Mouse (Mus musculus): ENCODE results near the gene Gm49359. TPM values are rescaled to one million over a fixed set of nuclear protein-coding genes. Genes with fewer than 3 reads are reported as not detected.
"Not testable (repeated sequence)": the region's sequence is repeated elsewhere in the genome, so short reads cannot be mapped to it uniquely, and the experiment has no call there.

The Gm49359 gene
- total and polyA plus RNA-seq, 3 experiments, result 4.2 to 8.3 (median 5.6) TPM

GRCm38 (mm10) chr13:62469947-62470346 lies 3.3 kb upstream of the Gm49359 start:
- DNase-seq (ENCODE audit: extremely low read depth), result peak; percentile 65

More at GRCm38 (mm10) chr13:62469947-62470346, 3.3 kb upstream of the Gm49359 start:
- H3K27me3 ChIP-seq (replicated peaks); H3K4me3 ChIP-seq (replicated peaks in 1 of 3; ENCODE audit: low read depth in 2 of 3, low read length in 2 of 3, poor library complexity in 1 of 3); H3K27ac ChIP-seq (ENCODE audit: insufficient read depth, low read depth); H3K4me1 ChIP-seq (ENCODE audit: control insufficient read depth in 1 of 2, insufficient read depth in 2 of 2); H3K9me3 ChIP-seq (replicated peaks; ENCODE audit: low read length); H3K9ac ChIP-seq (ENCODE audit: insufficient read depth, low read depth); H3K36me3 ChIP-seq (replicated peaks in 1 of 2; ENCODE audit: control insufficient read depth in 1 of 2, insufficient read depth in 1 of 2, low read length in 1 of 2); H3K79me2 ChIP-seq (replicated peaks; ENCODE audit: control insufficient read depth, extremely low read depth, insufficient read depth, poor library complexity, severe bottlenecking); dilution Hi-C loops (cut with MboI; ENCODE audit: extremely low pct_ligation_motif_present, extremely low pct_unique_long_range_greater_than_20kb, low sequenced_read_pairs); H3K4me2 ChIP-seq (ENCODE audit: insufficient read depth, low read depth, poor library complexity, severe bottlenecking); in situ Hi-C loops (cut with MboI; ENCODE audit: low pct_ligation_motif_present, low pct_unique_long_range_greater_than_20kb, low sequenced_read_pairs): not testable (repeated sequence)
- TF ChIP-seq SMC3 (IDR thresholded peaks at IDR 0.05; ENCODE audit: low read depth, low read length) (peak; percentile 33; the same call in 1 of the 2 replicates), RAD21 (IDR thresholded peaks at IDR 0.05; ENCODE audit: low read depth, low read length) (peak; percentile 61), CTCF (conservative IDR thresholded peaks at IDR 0.05 in 1 of 2, IDR thresholded peaks at IDR 0.05 in 1 of 2; ENCODE audit: low read depth in 2 of 2, low read length in 2 of 2) (peak; percentile 33 to 62; a peak in 3 of 4 replicates)

Other genes starting within 250 kb of the Gm49359 start
- gene Gm3604, start 83.7 kb downstream of the Gm49359 start, total RNA-seq (2012; rRNA removed), result 3.9 and 4.9 TPM in 2 replicates
- gene Gm3604, start 83.7 kb downstream of the Gm49359 start, total RNA-seq (2014; rRNA removed), result 9.1 and 11.8 TPM in 2 replicates
- 3.5 TPM in 2 replicates for gene Gm3604, start 83.7 kb downstream of the Gm49359 start, polyA plus RNA-seq (2012; ENCODE audit: insufficient read length, low read depth)
- not detected in 2 replicates for gene Zfp935, start 91.7 kb upstream of the Gm49359 start, total RNA-seq (2012; rRNA removed)
- 1.4 TPM in 1 of 2 replicates, not detected in the other for gene Zfp935, start 91.7 kb upstream of the Gm49359 start, total RNA-seq (2014; rRNA removed)
- 2.5 TPM in 1 of 2 replicates, not detected in the other for gene Zfp935, start 91.7 kb upstream of the Gm49359 start, polyA plus RNA-seq (2012; ENCODE audit: insufficient read length, low read depth)
- 3.6 and 4.5 TPM in 2 replicates for gene Zfp934, start 104.4 kb upstream of the Gm49359 start, total RNA-seq (2012; rRNA removed)
- 12.2 and 17.3 TPM in 2 replicates for gene Zfp934, start 104.4 kb upstream of the Gm49359 start, total RNA-seq (2014; rRNA removed)
- 11.2 and 14.4 TPM in 2 replicates for gene Zfp934, start 104.4 kb upstream of the Gm49359 start, polyA plus RNA-seq (2012; ENCODE audit: insufficient read length, low read depth)
- gene 6720489N17Rik, start 157.3 kb upstream of the Gm49359 start, total RNA-seq (2012; rRNA removed), result 5.1 and 5.7 TPM in 2 replicates
- 22.2 and 27.6 TPM in 2 replicates for gene 6720489N17Rik, start 157.3 kb upstream of the Gm49359 start, total RNA-seq (2014; rRNA removed)
- gene 6720489N17Rik, start 157.3 kb upstream of the Gm49359 start, polyA plus RNA-seq (2012; ENCODE audit: insufficient read length, low read depth), result 6.7 and 8.2 TPM in 2 replicates

All from CH12.LX (cell line).